In the genomic region with DNA sequence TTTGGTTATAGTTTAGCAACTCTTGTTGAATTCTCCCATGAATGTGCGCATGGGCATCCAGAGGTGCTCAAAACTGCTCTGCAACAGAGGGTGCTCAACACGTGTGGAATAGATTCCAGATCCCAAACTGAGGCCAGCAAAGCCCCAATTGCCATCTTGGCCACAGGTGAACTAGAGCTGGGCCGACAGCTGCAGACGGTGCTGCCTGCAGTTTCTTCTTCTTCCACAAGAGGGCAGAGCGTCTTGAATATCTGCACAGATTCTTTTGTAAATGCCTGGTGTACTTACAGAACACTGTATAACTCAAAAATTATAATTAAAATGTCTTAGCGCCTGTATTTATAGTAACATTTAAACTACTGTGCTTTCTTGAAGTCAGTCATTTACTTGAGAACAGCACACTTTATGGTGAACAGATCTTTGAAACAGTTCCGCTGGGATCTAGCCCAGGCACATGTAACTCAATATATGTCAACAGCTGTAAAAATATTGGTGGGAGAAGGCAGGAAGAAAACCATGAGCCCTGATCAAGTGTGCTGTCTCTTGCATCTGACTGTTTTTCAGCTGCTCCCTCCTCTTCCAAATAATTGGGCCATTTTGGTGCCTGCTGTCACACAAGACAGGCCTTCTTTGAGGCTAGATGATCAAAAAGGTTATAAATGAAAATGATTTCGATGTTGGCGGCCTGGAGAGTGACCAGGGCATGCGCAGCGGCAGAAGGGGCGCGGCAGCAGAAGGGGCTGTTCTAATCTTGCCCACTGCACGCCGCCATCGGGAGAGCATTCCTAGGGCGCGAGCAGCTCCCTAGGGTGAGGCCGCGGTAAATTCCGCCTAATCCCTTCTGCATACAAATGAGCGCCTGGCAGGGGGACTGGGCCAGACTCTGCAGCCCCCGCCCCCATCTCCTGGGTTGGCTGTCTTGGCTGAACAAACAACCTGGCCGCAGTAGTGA, we compare ENCODE assay signal across 7 mouse cellular contexts.
DNase-seq lines count a peak whose midpoint lies in the region; ATAC-seq lines count a peak whose summit lies in the region.

No protein-coding gene starts in this region.

- H3K27me3 ChIP-seq in midbrain, embryonic 15.5 days (replicated peaks), result no peaks in the 10 kb centered on the region

- H3K4me3 ChIP-seq in midbrain, embryonic 15.5 days, result 0 out of 2 replicates have a peak overlapping the region, but pooled peaks have one; percentile 13

- intact Hi-C loops in gastrocnemius, postnatal 36 days (cut with DNase I), result loop anchor here (5.0 kb wide), 1 partner anchor 246 kb away; no protein-coding TSS in a partner anchor
- intact Hi-C loops in left cerebral cortex, postnatal 4 days (cut with DNase I), result loop anchor here (5.0 to 10.0 kb wide), 2 partner anchors 241 to 299 kb away; a partner anchor contains a TSS

- peak overlapping the region; percentile 44 for H3K4me2 ChIP-seq in midbrain, embryonic 15.5 days

- peak; percentile 72; the same call in 1 of the 2 replicates for ATAC-seq in midbrain, embryonic 15.5 days (replicated peaks)

- peak overlapping the region; percentile 12; the same call in 1 of the 2 replicates for H3K9ac ChIP-seq in midbrain, embryonic 15.5 days

- peak; percentile 86 for DNase-seq in adrenal gland, postnatal 10 days
- peak; percentile 86 for DNase-seq in embryo, embryonic 10.5 days (ENCODE audit: low spot score)
- DNase-seq in gastrocnemius, postnatal 36 days, result peak; percentile 61 to 65
- DNase-seq in kidney, adult 11 months, result peak; percentile 39
- peak; percentile 84 for DNase-seq in left cerebral cortex, postnatal 4 days
- DNase-seq in spleen, postnatal 14 days (ENCODE audit: low spot score in 2 of 2), result peak; percentile 23 to 61

- peaks cover 80% of the 10 kb centered on the region for H3K4me1 ChIP-seq in midbrain, embryonic 15.5 days

- no peaks in the 10 kb centered on the region for H3K36me3 ChIP-seq in midbrain, embryonic 15.5 days (replicated peaks)

- WGBS in midbrain, embryonic 15.5 days, result 8% methylated on average over 24 of the region's 24 CpGs

- H3K27ac ChIP-seq in midbrain, embryonic 15.5 days, result peak overlapping the region; percentile 83

- no peaks in the 10 kb centered on the region for H3K9me3 ChIP-seq in midbrain, embryonic 15.5 days

Comparison
In these comparisons a context has a peak if more than half of its experiments do, and no peak if none do; other contexts are left out.
1. Peak in every context shown above with its lines: DNase-seq, ATAC-seq, H3K4me3 ChIP-seq and H3K27ac ChIP-seq.